Mouse (Mus musculus): ENCODE data around the gene Tmem59l.
"Not testable (repeated sequence)": the region's sequence is repeated elsewhere in the genome, so short reads cannot be mapped to it uniquely, and the experiment has no call there.

Tmem59l gene

GRCm38 (mm10) chr8:70486941-70487520, at the start of gene Tmem59l:
Gene Tmem59l (minus strand): TSS chr8:70487358.
- peak; percentile 86 to 90 for DNase-seq

GRCm38 (mm10) chr8:70535701-70536100, 48.5 kb upstream of the Tmem59l start:
- DNase-seq, result no peak

GRCm38 (mm10) chr8:70535221-70535620, 48.1 kb upstream of the Tmem59l start:
- DNase-seq, result no peak

- no peak for DNase-seq
Measured at GRCm38 (mm10) chr8:70534281-70534680, 47.1 kb upstream of the Tmem59l start.

- no peak for DNase-seq
Measured at GRCm38 (mm10) chr8:70530314-70530713, 43.2 kb upstream of the Tmem59l start.

- DNase-seq, result no peak
Measured at GRCm38 (mm10) chr8:70529741-70530161, 42.6 kb upstream of the Tmem59l start.

GRCm38 (mm10) chr8:70529299-70529698, 42.1 kb upstream of the Tmem59l start:
- no peak for DNase-seq

- DNase-seq, result no peak
Measured at GRCm38 (mm10) chr8:70528182-70528797, 41.1 kb upstream of the Tmem59l start.

GRCm38 (mm10) chr8:70527512-70528181, 40.5 kb upstream of the Tmem59l start, which contains the start of the genes Fkbp8 and Kxd1:
Gene Fkbp8 (plus strand): TSS chr8:70527724.
Gene Kxd1 (minus strand): TSS chr8:70527956.
- peak; percentile 99 to 100 for DNase-seq

- DNase-seq, result peak in 1 of 2 experiments; percentile 46
Measured at GRCm38 (mm10) chr8:70527111-70527511, 40.0 kb upstream of the Tmem59l start.

- peak; percentile 96 to 97 for DNase-seq
Measured at GRCm38 (mm10) chr8:70522592-70523403, 35.6 kb upstream of the Tmem59l start.

GRCm38 (mm10) chr8:70519606-70520005, 32.4 kb upstream of the Tmem59l start:
- DNase-seq, result no peak

GRCm38 (mm10) chr8:70519043-70519442, 31.9 kb upstream of the Tmem59l start:
- DNase-seq, result no peak

GRCm38 (mm10) chr8:70517940-70518643, 30.9 kb upstream of the Tmem59l start:
- no peak for DNase-seq

- DNase-seq, result peak in 1 of 2 experiments; percentile 41
Measured at GRCm38 (mm10) chr8:70513441-70513840, 26.3 kb upstream of the Tmem59l start.

- DNase-seq, result no peak
Measured at GRCm38 (mm10) chr8:70512253-70512903, 25.2 kb upstream of the Tmem59l start.

GRCm38 (mm10) chr8:70511770-70512169, 24.6 kb upstream of the Tmem59l start:
- no peak for DNase-seq

- DNase-seq, result not testable (repeated sequence)
Measured at GRCm38 (mm10) chr8:70511174-70511573, 24.0 kb upstream of the Tmem59l start.

GRCm38 (mm10) chr8:70510228-70510915, 23.2 kb upstream of the Tmem59l start, which contains the start of gene Uba52:
Gene Uba52 (minus strand): TSS chr8:70510801.
- peak; percentile 98 to 99 for DNase-seq

- no peak for DNase-seq
Measured at GRCm38 (mm10) chr8:70509281-70509952, 22.3 kb upstream of the Tmem59l start.

- DNase-seq, result no peak
Measured at GRCm38 (mm10) chr8:70507027-70507393, 19.9 kb upstream of the Tmem59l start.

Data from cerebellum, postnatal 25 days (tissue).